Mouse (Mus musculus) gastrocnemius, adult 18-20 months (tissue): ENCODE data around the gene 4930412O13Rik. TPM values are rescaled to one million over a fixed set of nuclear protein-coding genes. Genes with fewer than 3 reads are reported as not detected.

ENCODE experiments used
- DNase-seq: peaks from one replicate; pipeline ENCODE4 v3.0.0; 2021; ENCODE audit warnings: low spot score
- total RNA-seq, 2 experiments: library from RNA; stranded (reverse); gene quantifications; 2 replicates each; pipeline ENCODE4 v1.2.3; 2021

Gene 4930412O13Rik
- total RNA-seq, 2 experiments from 2014 or later = not detected

DNA sequence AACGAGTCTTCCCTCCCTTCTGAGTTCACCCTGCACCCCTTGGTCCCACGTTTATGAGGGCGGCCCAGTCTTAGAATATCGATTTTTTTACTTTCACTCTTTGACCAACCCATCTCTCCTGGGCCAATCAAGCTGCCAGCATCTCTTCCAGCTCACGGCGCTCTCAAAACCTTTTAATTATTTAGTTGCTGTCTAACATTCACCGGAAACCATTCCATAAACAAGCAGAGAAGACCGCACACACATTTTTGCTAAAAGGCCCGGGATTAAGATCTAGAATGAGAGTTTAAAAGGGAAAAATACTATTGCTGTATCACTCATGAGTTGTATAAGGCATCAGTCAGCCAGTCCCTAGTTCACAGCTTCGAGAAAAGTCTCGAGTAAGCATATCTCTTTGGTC is 781 bp upstream of the 4930412O13Rik start:
- DNase-seq = no peak

DNA sequence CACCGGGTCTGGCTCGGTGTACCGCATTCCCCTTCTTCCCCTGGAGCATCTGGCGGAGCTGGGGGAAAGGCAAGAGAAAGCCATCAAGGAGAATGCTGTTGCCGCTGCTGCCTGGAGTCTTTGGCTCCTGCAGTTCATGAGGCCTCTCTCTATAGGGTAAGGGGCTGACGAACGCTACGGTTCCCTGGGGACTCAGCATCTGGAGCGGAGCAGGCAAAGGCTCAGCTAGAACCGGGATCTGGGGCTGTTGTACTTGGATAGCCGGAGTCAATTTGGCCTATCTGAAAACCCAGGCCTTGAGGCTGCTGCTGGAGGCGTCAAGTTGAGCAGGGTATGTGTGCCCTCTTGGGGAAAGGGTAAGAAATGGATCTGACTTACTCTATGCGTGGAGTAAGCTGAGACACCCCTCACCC is 565 bp downstream of the 4930412O13Rik start:
- DNase-seq = no peak

GRCm38 (mm10) chr2:9882371-9882925 is 1.4 kb downstream of the 4930412O13Rik start:
- DNase-seq = no peak

DNA sequence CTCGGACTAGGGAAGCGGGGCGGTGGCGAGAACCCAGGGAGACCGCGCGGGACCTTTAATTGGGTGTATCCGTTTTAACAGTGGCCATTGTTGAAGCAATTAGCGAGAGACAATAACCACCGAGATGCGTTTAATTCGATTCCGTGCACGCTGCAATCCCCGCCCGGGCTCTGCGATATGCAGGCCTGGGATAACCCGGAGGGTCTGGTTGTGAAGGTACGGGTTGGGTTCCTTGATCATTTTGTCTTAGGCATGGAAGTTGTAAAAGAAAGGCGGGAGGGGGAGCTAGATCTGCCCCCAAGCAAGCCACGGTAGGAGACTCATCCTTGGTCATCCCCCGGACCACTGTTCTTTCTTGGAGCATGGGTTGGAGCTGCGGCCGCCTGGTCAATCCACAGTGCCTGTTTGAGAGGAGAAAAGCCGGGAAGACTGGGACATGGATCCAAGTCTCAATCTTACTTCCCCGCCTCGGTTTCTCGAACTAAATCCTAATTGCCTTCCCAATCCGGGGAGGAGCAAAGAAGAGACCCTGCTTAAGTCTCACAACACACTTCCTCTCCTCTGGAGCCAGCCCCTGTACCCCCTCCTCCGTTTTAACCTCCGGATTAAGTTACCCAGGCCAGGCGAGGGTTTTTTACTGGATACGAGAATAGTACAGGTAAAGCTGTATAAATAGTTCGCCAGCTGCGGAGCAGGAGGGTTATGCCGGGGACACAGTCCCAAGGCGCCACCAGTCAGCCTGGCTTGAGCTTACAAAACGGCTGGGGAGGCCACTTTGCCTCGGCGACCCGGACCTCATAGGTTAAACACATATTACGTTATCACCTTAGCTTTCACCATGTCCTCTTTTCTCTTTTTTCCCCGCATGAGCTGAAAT is 2.1 kb downstream of the 4930412O13Rik start:
- no peak for DNase-seq

GRCm38 (mm10) chr2:9883803-9884532 is 2.9 kb downstream of the 4930412O13Rik start:
- DNase-seq = no peak

- no peak for DNase-seq
Measured at GRCm38 (mm10) chr2:9884533-9885216, 3.6 kb downstream of the 4930412O13Rik start.

GRCm38 (mm10) chr2:9885217-9885770 is 4.2 kb downstream of the 4930412O13Rik start:
- DNase-seq = no peak

GRCm38 (mm10) chr2:9886031-9886430 is 5.0 kb downstream of the 4930412O13Rik start:
- no peak for DNase-seq

DNA sequence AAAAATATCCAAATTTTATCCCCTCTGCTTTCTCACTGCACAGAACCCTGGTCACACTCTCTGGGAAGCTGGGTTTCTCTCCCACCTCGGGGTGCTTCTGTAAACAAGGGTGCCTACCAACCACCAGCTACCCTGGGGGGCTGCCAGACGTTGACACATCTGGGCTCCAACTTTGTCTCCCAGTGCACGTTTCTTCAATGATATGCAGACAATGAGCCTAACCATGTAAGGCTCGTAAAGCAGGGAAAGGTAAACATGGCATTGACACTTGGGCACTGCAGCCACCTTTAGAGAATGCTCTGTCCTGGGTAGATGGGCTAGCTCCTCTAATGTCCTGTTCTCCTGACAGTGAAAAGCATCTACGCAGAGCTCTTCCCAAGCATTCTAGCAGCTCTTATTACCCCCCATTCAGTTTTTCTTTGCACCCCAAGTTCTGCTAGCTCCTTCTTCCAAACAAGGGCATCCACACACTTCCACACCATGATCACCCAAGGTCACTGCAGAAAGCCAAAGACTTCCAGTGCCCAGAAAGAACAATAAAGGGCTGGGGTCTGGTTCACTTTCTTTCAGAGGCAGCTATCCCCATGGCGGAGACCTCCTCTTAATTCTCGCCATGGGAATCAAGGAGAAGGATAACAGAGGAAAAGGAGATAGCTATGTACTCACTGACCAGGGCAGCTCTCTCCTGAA is 6.0 kb downstream of the 4930412O13Rik start:
- no peak for DNase-seq

- no peak for DNase-seq
Measured at GRCm38 (mm10) chr2:9887636-9888035, 6.6 kb downstream of the 4930412O13Rik start.

DNA sequence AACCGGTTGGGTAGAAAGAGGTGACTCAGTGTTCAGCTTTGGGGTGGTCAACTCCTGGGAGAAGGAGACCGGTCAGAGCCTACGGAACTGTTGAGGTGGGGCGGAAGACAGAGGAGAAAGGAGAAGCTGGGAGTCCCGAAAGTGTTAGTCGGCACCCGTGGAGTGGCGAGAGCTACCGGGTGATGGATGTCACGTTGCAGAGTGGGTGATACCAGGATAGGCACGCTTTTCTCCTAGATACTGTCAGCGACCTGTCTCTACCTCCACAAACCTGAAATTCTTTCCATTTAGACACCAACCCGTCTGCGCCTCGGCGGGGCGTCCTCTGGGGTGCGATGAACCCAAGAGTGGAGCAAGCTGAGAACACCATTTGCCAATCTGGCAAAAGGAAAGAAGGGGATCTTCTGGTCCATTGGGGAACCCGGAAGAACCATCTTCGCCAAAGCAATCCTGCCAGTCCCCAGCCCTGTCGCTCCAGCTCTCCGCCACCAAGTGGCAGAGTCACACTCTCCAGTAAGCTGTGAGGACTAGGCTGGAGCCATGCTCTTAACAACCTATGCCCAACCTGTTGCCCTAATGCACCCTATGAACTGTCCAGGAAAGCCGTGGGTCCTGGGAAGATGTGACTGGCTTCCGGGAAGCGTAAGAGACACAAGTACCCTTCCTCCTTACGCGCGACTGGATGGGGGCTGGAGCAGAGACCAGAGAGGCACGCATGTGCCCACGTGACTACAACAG is 8.0 kb downstream of the 4930412O13Rik start, which contains the start of gene 9230102O04Rik:
9230102O04Rik (minus strand) TSS at position 628 of the 738 bp plus-strand sequence.
- DNase-seq = no peak

- DNase-seq = no peak
Measured at GRCm38 (mm10) chr2:9889651-9890183, 8.7 kb downstream of the 4930412O13Rik start, which contains the start of gene Gata3. Gene Gata3 (minus strand): TSS chr2:9890034.

DNA sequence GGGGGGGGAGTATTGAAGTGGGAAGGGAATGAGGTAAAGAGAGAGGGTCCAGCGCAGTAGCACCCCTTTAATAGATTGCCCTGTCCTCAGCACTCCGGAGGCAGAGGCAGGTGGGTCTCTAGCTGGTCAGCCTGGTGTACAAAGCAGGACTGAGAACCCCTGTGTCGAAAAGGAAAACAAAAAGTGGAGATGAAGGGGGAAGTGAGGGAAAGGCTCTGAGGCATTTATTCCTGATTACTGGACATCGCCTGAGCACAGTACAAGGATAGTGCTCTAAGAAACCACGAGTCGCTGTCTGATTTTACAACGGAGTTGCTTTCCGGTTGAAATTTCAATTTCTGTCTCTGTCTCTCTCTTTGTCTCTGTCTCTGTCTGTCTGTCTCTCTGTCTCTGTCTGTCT is 9.2 kb downstream of the 4930412O13Rik start:
- no peak for DNase-seq

DNA sequence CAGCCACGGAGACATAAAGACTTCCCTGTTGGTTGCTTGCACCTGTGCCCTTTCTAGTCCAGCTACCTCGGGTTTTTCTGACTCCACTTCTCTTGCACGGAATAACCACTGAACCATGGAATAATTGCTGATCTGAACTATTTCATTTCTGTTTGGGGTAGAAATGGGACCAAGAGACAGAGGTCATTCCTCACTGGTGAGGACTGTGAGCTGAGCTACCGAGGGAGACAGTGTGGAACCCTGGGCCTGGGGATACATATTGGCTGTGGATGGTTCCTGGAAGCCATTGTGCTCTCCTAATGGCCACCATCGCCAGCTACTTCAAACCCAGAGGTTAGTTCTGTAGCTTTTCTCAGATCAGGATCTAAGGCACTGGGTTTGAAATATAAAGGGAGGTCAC is 9.9 kb downstream of the 4930412O13Rik start:
- no peak for DNase-seq

DNA sequence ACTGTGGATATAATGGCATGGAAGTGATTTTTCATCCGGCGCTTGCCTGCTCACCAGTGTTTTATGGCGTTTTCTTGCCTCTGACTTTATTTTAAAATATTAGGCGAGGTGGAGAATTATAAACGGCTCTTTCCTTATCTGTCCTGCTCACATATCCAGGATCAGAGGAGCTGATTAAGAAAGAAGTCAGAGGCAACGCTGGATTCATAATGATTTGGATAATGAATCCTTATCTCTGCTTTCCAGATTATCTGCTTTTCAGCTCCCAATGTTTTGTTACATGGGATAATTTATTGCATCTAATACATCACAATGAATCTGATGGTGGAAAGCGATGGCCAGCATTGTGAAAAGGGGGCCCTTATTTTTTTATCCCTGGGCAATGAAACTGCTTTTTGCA is 11.5 kb downstream of the 4930412O13Rik start:
- no peak for DNase-seq

- DNase-seq = no peak
Measured at GRCm38 (mm10) chr2:9893272-9893953, 12.4 kb downstream of the 4930412O13Rik start.

DNA sequence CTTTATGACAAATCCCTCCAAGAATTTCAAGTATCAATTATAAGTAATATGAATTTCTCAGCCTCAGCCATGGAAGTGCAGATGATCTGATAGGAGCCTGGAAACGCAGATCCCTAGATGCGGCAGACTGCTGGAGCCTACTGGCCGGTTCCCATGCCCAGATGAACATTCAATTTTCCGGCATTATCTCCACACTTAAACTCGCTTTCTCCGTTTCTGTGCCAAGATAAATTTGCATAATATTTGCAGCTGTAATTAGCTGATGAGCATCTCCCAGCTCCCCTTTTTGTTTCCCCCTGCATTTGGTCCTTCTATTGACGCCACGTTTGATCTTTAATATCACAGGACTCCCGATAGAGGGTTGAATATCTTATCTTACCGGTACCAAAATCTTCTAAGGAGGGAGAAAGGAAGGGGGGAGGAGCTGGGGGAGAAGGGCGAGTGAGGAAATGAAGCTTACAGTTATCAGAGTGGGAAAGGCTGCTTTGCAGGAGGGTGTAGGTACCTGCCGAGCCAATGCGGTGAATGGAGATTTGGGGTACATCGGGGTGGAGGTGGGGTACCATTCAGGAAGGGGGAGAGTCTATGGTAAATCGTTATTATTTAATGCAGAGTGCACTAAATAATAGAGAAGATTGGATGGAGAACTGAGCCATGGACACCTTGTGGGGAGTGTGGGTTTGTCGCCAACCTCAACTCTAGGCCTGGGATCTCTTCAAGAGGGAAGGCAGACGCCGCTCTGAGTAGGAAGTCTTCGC is 14.0 kb downstream of the 4930412O13Rik start:
- DNase-seq = no peak

GRCm38 (mm10) chr2:9896097-9896770 is 15.2 kb downstream of the 4930412O13Rik start:
- DNase-seq = no peak
